Mouse (Mus musculus): Measurements from ENCODE around the gene Vgll3. TPM values are rescaled to one million over a fixed set of nuclear protein-coding genes. Genes with fewer than 3 reads are reported as not detected.

The Vgll3 gene
- not detected in 2 replicates for polyA plus RNA-seq (2012)

DNA sequence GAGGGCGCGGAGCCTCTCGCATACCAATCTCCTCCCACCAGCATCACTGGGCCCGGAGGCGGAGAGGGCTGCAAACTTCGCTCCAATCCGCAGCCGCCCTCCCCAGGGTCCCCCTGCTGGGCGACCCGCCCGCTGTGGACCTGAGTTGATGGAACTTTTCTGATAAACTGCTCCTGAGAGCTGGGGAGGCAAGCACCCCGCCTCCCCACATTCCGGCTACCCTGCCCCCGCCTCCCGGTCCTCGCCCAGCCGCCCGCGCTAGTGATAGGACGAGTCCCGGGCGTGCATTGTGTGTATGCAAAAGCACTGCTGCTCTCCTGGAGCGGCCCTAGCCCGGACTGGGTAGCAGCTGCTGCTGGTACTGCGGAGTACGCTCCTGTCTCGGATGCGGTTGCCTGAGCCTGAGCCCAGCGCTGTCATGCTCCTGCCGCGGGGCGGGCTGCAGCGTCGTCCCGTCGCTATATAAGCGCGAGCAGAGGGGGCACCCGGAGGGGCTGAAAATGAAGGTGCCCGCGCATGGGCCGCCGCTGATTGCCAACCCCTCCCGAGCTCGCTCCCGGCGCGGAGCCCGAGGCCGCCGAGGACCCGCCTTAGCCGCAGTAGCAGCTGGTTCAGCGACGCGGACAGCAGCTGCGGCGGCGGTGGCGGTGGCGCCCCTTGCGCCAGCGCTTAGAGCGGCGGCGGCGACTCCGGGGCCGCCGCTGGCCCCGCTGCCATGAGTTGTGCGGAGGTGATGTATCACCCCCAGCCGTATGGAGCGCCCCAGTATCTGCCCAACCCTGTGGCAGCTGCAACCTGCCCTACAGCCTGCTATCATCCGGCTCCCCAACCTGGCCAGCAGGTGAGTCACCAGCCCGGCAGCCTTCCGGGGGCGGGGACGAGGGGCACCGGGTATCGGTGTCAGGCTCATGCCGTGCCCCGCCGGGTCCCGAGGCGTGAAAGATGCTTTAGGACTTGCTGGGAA lies at the start of gene Vgll3:
Gene Vgll3, plus strand, starts transcription at position 340 of the 964 bp plus-strand sequence.
- no peak for TF ChIP-seq GATA1 (IDR thresholded peaks at IDR 0.05; ENCODE audit: low read length)

DNA sequence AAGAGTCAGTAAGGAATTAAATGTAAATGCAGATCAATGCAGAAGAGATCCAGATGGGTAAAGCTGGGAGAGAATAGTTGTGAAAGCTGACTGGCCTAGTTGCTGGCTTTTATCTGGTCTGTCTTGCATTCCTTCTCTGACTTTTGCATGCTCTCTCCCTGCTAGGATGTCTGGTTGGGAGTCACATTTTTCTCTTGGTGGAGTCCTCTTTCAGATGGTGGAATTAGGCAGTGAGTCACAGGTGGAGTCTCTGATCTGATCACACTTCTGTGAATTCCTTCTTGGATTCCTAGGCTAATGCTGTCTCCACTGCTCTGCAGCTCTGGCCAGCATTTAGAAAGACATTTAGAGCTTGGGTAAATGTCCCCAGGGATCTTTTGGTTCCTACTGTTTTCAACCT lies 49.1 kb upstream of the Vgll3 start:
- no peak for TF ChIP-seq GATA1 (IDR thresholded peaks at IDR 0.05; ENCODE audit: low read length)

DNA sequence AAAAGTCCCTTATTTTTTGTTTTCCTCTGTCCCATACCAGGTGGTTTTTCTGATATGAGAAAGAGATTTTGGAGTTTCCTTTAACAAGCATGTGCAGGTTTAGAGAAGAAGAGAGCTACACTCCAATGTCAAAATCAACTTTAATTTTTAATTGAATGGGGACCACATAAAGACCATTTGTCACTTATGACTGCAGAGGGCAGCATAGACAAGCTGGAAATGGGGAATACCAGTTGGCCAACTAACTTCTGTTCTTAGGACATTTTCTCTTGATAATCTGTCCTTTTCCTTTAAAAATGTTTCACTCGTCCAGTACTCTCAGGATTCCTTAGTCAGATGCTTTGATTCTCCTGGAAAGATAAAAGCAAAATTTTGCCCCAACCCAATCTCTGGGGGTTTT lies 29.1 kb upstream of the Vgll3 start:
- no peak for TF ChIP-seq GATA1 (IDR thresholded peaks at IDR 0.05; ENCODE audit: low read length)

DNA sequence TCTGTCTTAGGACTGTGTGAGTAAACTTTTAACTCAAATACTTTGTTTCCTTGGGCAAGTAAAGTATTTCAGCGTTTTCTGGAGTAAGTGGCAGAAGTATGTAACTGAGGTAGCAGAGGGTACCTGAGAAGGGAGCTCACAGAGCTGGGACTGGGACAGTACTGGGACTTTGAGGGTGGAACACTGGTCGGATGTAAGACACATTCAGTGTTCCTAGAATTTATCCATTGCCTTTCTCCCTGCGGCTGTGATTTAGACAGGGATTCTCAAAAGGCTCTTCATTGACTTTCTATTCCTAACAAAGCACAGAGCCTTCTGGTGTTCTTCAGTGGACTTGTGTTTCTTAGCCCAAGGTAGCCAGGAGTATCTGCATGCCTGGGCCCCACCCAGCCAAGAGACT lies 1.0 kb downstream of the Vgll3 start:
- TF ChIP-seq GATA1 (IDR thresholded peaks at IDR 0.05; ENCODE audit: low read length) = no peak

DNA sequence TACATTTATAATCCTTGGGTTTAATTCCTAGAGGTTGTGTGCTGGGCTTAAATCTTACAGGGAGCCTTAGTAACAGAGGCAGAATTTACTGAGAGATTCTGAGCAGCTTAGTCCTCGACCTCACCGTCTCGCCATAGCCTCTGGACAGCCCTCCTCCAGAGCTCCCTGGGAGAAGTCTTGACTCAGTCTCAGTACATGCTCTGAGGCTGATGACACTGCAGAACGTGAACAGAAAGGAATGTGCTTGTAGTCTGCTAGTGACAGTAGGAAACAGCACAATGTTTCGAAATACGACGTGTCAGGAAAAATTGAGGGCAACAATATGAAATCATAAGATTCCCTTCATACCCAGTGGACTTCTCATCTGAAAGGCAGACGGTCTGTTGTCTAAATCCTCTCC lies 3.7 kb downstream of the Vgll3 start:
- no peak for TF ChIP-seq GATA1 (IDR thresholded peaks at IDR 0.05; ENCODE audit: low read length)

DNA sequence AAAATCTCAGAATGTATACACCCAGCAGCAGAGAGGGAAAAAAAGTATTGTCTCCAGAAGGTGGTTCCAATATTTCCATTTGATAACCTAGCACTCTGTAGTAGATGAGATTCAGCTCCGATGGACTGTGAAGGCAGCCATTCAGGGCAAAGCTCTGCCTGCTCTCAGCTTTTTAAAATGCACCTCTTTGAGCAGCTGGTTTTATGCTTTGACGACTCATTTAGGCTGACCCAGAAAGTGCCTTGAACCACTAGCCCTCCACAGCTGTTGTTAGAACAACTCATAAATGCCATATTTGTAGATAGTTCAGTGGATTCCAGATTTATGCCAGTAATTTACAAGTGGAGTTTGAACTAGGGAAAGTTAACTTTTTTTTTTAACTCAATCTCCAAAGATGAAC lies 5.7 kb downstream of the Vgll3 start:
- TF ChIP-seq GATA1 (IDR thresholded peaks at IDR 0.05; ENCODE audit: low read length) = no peak

DNA sequence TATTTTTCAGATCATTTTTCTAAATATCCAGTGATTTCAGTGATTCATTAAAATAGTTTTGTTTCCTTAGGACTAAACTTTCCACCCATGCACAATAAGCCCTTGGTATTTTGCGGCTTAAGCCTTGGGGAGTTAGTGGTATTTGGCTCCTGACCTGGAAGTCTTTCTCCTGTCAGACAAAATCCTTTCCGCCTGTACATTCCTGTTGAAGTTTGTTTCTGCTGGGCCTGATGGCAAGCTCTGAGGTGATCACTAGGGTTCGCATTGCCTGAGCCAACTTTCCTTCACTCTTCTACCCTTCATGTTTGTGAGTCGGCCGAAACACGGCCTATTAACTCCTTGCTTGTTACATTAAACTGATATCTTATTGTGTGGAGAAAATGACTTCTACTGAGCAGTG lies 8.7 kb downstream of the Vgll3 start:
- no peak for TF ChIP-seq GATA1 (IDR thresholded peaks at IDR 0.05; ENCODE audit: low read length)

DNA sequence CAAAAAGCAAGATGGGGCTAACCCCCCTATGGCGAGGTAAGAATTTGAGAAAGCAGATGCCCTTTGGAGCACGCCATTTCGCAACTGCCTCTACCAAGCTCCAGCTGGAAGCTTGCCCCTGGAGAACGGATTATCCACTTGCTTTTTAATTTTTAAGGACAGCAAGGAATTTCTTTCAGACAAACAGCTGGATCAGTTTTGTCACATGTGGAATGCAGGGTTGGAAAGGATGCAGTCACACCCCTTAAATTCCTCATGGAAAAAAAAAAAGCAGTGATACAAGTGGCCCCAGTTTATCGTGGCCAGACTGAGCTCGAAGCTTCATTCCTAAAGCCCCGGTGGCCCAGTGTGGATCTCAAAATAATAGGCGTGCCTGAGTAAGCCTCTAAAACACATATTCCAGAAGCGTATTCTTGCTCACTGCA lies 13.1 kb downstream of the Vgll3 start:
- no peak for TF ChIP-seq GATA1 (IDR thresholded peaks at IDR 0.05; ENCODE audit: low read length)

DNA sequence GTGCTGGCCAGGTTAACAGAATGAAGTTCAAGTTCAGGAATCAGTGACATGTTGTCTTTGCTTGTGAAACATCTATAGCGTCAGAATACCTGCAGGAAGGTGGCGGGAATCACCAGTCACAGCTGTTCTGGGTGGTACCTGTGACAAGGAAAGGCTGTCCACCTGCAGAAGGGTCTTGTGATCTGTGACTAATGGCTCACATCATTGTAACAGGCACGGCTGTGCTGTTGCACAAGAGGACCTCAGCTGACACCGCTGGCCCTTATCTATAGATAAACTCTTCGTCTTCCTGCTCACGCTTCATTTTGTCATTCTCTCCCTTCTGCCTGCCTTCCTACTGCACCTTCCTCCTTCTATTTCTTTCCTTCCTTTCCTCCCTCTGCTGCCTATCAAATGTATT lies 14.0 kb downstream of the Vgll3 start:
- TF ChIP-seq GATA1 (IDR thresholded peaks at IDR 0.05; ENCODE audit: low read length) = no peak

DNA sequence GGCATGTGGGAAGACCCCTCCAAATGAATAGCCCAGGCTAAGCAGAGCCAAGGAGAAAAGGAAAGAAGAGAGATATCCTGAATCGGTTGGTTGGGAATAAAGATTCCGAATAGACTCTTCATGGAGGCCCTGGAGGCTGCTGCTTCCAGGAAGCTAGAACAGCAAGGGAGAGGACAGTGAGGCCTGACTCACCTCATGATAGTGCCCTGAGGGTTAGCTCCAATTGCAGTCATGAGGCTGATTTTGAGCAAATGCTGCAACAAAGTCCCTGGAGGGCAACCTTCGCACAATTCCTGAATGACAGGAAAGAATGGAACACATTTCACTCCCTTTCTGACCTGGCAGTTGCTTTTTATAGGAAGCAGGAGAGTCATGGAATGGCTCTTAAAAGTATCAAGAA lies 19.7 kb downstream of the Vgll3 start:
- TF ChIP-seq GATA1 (IDR thresholded peaks at IDR 0.05; ENCODE audit: low read length) = no peak

DNA sequence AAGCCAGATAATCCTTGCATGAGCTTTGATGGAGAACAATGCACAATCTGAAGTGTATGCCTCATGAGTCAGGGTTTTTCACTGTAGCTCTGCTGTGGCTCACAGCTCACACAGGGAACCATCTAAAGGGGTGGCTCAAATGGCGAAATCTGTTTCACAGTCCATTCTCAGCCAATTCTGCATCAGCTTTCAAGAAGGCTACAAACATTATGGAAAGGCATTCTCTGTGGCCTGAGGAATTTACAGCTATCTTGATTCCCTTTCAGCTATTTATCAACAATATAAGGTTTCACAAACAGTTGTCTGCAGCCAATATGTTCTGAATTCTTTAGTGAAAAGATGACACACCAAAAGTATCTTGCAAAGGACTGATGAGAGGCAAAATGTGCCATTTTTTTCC lies 35.1 kb downstream of the Vgll3 start:
- no peak for TF ChIP-seq GATA1 (IDR thresholded peaks at IDR 0.05; ENCODE audit: low read length)

DNA sequence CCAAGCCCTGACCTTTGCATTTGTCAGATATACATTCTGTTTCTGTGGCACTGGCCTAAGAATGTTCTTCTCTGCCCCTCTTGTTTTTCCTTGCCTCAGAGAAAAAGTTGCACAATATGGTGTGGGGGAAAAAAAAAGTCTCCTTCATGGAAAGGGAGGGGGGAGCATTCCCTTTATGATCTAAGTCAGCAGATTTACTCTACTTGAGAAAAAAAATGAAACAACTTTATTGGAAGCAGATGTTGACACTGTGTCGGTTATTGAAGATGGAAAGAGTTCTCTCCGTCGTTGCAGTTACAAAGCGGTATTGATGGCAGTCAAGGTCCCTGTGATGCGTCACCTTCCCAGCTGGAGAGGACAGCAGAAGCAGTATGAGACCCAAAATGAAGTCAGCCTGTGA lies 49.4 kb downstream of the Vgll3 start:
- no peak for TF ChIP-seq GATA1 (IDR thresholded peaks at IDR 0.05; ENCODE audit: low read length)

DNA sequence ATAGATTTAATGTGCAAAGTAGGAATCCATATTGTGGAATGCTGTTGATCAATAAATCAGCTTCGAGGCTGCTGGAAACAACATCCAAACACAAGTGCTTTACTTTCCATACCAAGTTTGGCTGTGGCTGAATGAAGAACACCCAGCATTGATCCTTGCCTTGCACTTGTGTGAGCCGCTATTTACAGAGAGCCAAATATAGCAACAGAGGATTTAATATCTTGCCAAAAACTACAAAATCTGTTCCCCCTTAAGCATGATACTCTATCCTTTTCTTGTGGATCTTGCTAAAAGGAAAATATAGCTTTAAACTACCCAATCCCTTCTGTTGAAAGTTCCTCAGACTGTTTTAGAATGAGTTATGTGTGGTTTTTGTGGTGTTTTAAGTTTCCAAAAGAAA lies 52.9 kb downstream of the Vgll3 start:
- no peak for TF ChIP-seq GATA1 (IDR thresholded peaks at IDR 0.05; ENCODE audit: low read length)

DNA sequence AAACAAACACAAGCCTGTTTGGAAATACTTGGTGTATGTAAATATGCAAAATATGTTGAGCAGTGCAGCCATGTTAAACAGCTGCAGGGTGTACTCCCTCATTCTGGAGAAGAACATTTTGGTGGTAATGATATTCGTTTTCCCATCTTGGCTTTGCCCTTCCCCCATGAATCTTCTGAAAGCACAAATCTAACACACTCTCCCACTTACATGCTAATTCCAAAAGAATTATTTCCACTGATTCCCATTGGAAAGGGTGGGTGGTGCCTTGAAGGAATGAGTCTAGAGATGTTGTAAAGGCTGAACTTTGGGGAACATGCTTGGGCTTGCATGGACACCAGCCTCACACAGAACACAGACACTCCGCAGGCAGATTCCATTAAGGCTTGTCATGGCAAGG lies 53.9 kb downstream of the Vgll3 start:
- TF ChIP-seq GATA1 (IDR thresholded peaks at IDR 0.05; ENCODE audit: low read length) = no peak

DNA sequence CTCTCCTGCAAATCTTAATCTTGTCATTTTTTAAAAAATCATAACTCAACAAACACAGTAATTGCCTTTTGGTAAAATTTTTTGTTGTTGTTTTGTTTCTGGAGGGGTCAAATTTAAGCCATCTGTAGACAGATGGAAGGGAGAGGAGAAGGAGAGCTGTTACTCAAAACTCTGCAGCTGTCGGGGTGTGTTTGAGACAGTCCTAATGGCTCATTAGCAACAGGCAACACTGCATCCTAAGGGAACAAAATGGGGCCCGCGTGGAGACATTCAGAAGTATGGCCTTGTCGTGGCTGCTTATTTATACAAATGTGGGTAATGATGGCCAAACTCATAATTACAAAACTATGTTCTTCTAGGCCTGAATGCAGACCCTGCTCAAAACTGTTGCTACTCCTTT lies 73.9 kb downstream of the Vgll3 start:
- no peak for TF ChIP-seq GATA1 (IDR thresholded peaks at IDR 0.05; ENCODE audit: low read length)
